Mouse (Mus musculus): ENCODE measurements at regions not wholly inside any gene's neighbourhood (a gene's known extent, or its start where the extent isn't known, plus 50 kb on each side); places are given as distances from the start of the nearest gene placed in this dataset.

GRCm38 (mm10) chr13:101884752-101885151 lies 116.7 kb upstream of the Pik3r1 start:
- DNase-seq = no peak

DNA sequence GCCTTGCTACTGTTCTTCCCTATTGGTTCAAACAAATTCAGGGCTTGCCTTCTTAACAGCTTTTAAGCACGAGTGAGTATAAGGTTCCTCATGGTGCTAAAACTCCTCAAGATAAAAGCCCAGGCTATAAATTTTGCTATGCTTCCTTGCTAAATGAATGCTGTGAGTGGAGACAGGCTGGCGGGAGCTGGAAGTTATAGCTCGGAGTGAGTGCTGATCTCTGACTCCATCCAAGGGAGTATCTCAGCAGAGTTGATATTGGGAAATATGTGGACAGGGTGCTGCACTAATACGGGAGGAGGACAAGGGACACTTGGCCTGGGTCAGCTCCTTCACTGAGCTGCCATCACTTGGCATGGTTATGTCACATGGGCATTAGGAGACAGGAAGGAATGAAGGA lies 123.5 kb upstream of the Pik3r1 start:
- no peak for DNase-seq

- no peak for DNase-seq
Measured at GRCm38 (mm10) chr13:101893035-101893600, 125.1 kb upstream of the Pik3r1 start.

DNA sequence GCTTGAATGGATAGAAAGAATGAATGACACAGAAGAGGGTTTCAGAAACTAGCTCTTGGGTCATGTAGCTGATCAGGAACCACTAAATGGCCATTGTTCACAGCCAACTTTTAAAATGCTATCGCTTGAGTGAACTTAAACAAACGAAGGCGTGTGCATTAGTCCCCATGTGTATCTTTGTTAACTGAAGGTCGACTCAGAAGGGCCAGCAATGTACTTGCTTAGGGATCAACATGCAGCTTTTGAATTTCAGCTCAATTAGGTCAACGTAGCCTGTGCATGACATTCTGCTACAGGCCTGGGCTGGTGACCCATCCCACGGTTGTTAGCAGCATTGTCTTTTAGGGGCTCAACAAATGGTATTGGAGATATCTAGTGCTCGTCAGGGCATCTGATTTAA lies 127.1 kb upstream of the Pik3r1 start:
- no peak for DNase-seq

- DNase-seq = no peak
Measured at GRCm38 (mm10) chr13:101895686-101896085, 127.7 kb upstream of the Pik3r1 start.

- no peak for DNase-seq
Measured at GRCm38 (mm10) chr13:101896946-101897345, 128.9 kb upstream of the Pik3r1 start.

DNA sequence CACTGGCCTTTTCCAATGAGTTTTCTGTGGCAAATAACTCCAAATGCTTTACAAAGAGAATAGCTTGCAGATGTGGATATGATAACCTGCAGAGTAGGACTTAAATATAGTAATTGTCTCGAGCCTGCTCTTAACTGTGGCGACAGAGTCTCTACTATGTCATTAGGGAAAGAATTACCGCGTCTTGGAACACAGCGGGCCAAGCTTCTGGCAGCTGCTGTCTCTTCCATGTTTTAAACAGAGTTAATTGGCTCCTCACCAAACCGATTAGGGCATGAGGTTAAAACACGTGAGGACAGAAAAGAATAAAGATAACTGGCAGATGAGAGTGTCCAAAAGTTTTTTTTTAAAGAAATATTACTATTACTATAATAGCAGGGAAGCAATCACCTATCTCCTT lies 134.2 kb upstream of the Pik3r1 start:
- DNase-seq = no peak

DNA sequence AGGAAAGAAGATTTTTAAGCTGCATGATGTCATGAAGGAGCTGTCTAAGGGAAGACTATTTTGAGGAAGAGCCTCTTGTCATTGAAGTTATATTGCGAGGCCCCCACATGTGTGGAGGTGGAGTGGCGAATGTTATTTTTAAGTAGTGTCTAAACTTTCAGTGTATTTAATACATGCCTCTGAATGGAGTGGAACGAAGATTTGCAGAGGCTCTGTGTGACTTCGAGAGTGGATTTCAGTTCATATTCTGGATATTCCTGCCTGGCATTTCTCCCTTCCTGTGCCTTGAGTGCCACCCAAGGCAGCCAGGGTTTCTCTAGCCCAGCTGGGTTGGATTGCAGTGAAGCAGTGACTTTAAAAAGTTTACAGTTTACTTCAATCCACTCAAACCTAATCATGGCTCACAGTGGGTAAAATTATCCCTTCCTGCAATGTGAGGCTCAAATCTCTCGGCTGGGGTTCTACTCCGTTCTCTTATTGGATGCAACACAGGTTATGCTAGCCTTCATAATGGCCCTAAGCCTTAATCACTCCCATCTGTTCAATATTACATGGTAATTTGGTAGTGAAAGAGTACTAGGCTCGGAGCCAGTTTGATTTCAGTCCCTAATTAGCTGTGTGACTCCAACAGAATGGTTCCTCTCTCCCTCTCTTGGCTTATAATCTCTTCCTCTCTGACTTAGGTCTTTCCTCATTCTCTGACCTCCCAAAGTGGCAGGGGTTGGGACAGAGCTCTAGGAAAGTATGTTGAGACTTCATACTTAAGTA lies 138.1 kb upstream of the Pik3r1 start:
- DNase-seq = no peak

DNA sequence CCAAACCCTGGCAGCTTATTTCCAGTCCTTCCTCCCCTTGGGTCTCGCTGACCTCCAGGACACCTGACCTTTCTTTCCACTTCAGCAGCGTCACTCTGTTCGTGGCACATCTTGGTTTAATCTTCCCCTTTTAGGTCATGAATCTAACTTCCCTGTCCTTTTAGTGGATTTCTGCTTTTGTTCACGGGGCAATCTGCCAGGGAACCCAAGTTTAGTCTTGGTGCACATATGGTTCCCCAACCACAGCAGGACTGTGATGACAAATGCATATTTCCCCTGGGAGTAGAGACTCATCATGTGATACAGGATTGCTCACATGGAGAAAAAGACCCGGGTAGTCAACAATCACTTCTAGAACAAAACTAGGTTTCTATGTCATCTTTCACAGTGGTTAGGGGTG lies 141.0 kb upstream of the Pik3r1 start:
- no peak for DNase-seq

- no peak for DNase-seq
Measured at GRCm38 (mm10) chr13:101910687-101911086, 142.7 kb upstream of the Pik3r1 start.

DNA sequence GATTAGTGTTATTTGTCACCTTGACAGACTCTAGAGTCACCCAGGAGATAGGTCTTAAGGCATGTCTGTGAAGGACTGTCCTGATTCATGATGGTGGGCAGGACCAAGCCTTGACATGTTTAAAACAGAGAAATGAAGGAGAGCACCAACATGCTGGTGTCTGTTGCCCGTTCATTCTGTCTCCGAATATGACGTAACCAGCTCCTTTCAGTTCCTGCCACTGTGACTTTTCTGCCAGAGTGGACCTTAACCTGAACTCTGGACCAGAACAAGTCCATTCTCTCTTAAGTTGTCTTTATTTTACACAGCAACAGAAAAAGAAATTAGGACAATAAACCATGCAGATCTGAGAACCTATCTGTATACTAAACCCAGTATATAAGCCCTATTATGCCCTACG lies 146.1 kb upstream of the Pik3r1 start:
- DNase-seq = no peak

GRCm38 (mm10) chr13:101914691-101915541 lies 146.9 kb upstream of the Pik3r1 start:
- DNase-seq = no peak

GRCm38 (mm10) chr13:101915542-101915941 lies 147.5 kb upstream of the Pik3r1 start:
- no peak for DNase-seq

GRCm38 (mm10) chr13:101915948-101916594 lies 148.1 kb upstream of the Pik3r1 start:
- no peak for DNase-seq

DNA sequence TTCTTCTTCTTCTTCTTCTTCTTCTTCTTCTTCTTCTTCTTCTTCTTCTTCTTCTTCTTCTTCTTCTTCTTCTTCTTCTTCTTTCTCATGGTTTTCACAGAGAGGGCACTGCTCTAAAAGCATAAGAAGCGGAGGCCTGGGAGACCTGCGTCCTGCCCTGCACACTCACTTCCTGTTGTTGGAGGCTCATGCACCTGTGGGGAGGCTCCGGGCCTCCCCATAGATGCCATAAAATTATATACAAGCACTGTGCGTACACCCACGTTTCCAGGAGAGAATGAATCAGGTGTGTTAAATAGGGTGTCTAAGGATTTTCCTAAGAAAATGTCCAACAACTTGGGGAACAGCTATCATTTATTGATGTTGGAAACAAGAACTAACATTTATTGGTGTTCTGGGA lies 148.9 kb upstream of the Pik3r1 start:
- no peak for DNase-seq

- no peak for DNase-seq
Measured at GRCm38 (mm10) chr13:101918185-101918584, 150.2 kb upstream of the Pik3r1 start.

- no peak for DNase-seq
Measured at GRCm38 (mm10) chr13:101919266-101919665, 151.2 kb upstream of the Pik3r1 start.

DNA sequence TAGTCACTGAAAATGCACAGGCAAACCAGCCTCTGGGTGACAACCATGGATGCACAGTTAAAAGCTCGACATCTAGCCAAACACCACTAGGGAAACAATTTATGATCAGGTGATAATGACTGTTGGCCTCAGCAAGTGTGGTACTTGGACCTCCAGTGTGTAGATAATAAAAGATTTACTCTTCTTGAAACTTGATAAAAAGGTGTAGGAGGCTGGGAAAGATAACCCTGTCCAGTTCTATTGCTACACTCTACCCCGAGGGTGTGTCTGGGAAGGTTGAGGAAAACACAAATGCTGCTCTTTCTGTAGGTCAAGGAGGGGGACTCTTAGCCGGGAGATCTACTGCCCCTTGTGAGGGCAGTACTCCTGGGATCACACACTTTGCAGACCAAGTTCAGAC lies 152.4 kb upstream of the Pik3r1 start:
- no peak for DNase-seq

- DNase-seq = no peak
Measured at GRCm38 (mm10) chr13:101924637-101925036, 156.6 kb upstream of the Pik3r1 start.

DNA sequence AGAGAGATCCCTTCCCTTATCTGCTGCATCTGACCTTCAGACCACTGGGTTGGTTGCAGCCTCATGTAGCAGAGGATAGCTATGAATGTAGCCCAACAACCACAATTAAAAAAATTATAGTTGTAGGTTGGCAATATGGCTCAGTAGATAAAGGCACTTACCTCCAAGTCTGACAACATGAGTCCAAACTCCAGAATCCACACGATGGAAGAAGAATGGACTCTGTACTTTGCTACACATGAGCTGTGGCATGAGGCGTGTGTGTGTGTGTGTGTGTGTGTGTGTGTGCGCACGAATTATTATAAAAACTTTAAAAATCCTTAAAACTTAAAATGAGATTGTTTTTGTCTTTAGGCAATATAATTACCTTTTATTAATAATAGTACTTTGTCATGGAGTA lies 163.2 kb upstream of the Pik3r1 start:
- no peak for DNase-seq

DNA sequence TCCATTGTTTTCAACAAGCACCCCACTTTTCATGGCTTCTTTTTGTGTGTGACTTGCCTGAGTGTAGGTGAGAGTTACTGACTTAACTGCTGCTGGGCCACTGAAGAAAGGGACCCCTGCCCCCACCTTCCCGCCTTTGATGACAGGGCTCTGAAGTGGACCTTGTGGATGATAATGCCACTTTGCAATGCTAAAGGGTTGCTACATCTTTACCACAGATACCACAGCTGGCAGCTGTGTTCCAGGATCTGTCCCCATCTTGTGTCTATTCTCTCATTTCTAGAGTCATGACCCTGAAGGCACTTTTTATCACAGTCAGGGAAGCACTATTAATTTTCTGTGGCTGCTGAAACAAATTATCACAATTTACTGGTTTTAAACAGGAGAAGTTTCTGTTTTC lies 163.9 kb upstream of the Pik3r1 start:
- no peak for DNase-seq

DNA sequence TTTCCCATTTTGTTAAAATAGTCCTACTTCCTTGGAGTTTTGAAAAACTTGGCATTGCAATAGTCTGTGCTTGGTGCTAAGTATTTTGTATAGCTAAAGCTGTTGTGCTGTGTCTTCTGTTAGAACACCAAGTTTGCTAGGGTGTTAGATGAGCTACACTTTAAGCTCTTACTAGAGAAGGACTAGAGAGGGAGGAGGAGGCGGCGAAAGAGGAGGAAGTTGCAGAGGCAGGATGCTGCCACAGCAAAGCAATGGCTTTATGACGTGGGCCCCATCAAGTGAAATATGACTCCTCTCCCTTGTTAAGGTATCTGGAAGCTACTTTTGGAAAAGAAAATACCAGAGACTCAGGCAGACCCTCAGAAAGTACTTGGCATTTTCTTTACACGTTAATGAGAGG lies 167.8 kb upstream of the Pik3r1 start:
- peak; percentile 19 for DNase-seq

GRCm38 (mm10) chr13:101954521-101954920 lies 186.5 kb upstream of the Pik3r1 start:
- no peak for DNase-seq
